Mouse (Mus musculus) heart, adult 2 months (tissue): ENCODE data around the gene Pakap. TPM values are rescaled to one million over a fixed set of nuclear protein-coding genes. Genes with fewer than 3 reads are reported as not detected.
A peak's percentile ranks its signal among the peaks of the same experiment; 100 is the strongest.

Experiments used
- DNase-seq, 2 experiments: peaks; one replicate each; pipeline ENCODE4 v3.0.0; 2021
- H3K27ac ChIP-seq: fragments of 200-600 bp; 2 replicates; pipeline ENCODE4 v1.8.1; 2022
- H3K27me3 ChIP-seq: fragments of 200-500 bp; 2 replicates; pipeline ENCODE4 v1.6.1; 2012; ENCODE audit warnings: mild to moderate bottlenecking, low read length, inconsistent platforms, mixed read lengths; ENCODE audit not compliant: control insufficient read depth, insufficient read depth
- H3K36me3 ChIP-seq: fragments of 200-500 bp; 2 replicates; pipeline ENCODE4 v1.6.1; 2012; ENCODE audit warnings: low read length, inconsistent platforms; ENCODE audit not compliant: control insufficient read depth, insufficient read depth
- H3K4me1 ChIP-seq: fragments of 200-500 bp; 2 replicates; pipeline ENCODE4 v1.6.1; 2011; ENCODE audit warnings: low read length; ENCODE audit not compliant: control insufficient read depth, insufficient read depth
- H3K4me3 ChIP-seq: fragments of 200-600 bp; 2 replicates; pipeline ENCODE4 v1.8.1; 2022
- H3K79me2 ChIP-seq: fragments of 200-500 bp; replicated peaks from 2 replicates; pipeline ENCODE4 v1.6.1; 2012; ENCODE audit warnings: mild to moderate bottlenecking, inconsistent platforms, low read length, moderate library complexity, mixed read lengths; ENCODE audit not compliant: control insufficient read depth, insufficient read depth
- H3K9ac ChIP-seq: fragments of 200-500 bp; 2 replicates; pipeline ENCODE4 v1.6.1; 2012; ENCODE audit warnings: low read depth, mild to moderate bottlenecking, control low read depth, inconsistent platforms, low read length, mixed read lengths
- CTCF ChIP-seq: fragments of 200-600 bp; IDR thresholded peaks from 2 replicates; pipeline ENCODE4 v1.8.1; 2022; ENCODE audit warnings: antibody characterized with exemption, mild to moderate bottlenecking, moderate library complexity
- EP300 ChIP-seq: fragments of 200-500 bp; IDR thresholded peaks from 2 replicates; pipeline ENCODE4 v1.6.1; 2011; ENCODE audit warnings: low read depth, low read length, control low read depth; ENCODE audit not compliant: insufficient read depth
- POLR2A ChIP-seq: fragments of 200-500 bp; IDR thresholded peaks from 2 replicates; pipeline ENCODE4 v1.6.1; 2011; ENCODE audit warnings: mild to moderate bottlenecking, low read depth, low read length, control low read depth; ENCODE audit not compliant: insufficient read depth
- WGBS: fragments of 180-500 bp; shearing (Covaris S2); methylation state at CpG from one replicate; pipeline ENCODE4 v1.1.7; 2018; 5-methylcytosine and 5-hydroxymethylcytosine counted together
- intact Hi-C: fragments of 180-260 bp; cut with DNase I; formaldehyde crosslinking; loops from one replicate; pipeline ENCODE4 v1.15.1; 2025
- polyA plus RNA-seq: library from polyadenylated mRNA; depleted of rRNA; stranded (reverse); fragments of >200 nt; gene quantifications from 2 replicates; pipeline ENCODE4 v1.2.3, GENCODE M21; 2012
- total RNA-seq, 2 experiments: library from RNA; stranded (reverse); gene quantifications; 2 replicates each; pipeline ENCODE4 v1.2.3; 2021

The Pakap gene
- total and polyA plus RNA-seq, 3 experiments: 3.3 to 35.2 (median 33.7) TPM

GRCm38 (mm10) chr4:57575686-57576085, 7.7 kb downstream of the Pakap start:
- 67% methylated on average over 5 of the region's 5 CpGs for WGBS
- TF ChIP-seq CTCF: no peak
- no peak for TF ChIP-seq EP300
- no peak for TF ChIP-seq POLR2A
- H3K27ac ChIP-seq: no peak overlapping the region; the same call in 1 of the 2 replicates
- peaks cover 4% of the 10 kb centered on the region for H3K36me3 ChIP-seq
- no peak overlapping the region for H3K4me3 ChIP-seq
- H3K4me1 ChIP-seq: peaks cover 17% of the 10 kb centered on the region
- no peak overlapping the region for H3K9ac ChIP-seq
- no peaks in the 10 kb centered on the region for H3K27me3 ChIP-seq
- intact Hi-C loops: no loop called here
- H3K79me2 ChIP-seq: peaks cover 5% of the 10 kb centered on the region
- no peak for DNase-seq

- DNase-seq: no peak
- Histone ChIP-seq H3K27ac (no peak overlapping the region; the same call in 1 of the 2 replicates), H3K27me3 (no peaks in the 10 kb centered on the region), H3K36me3 (peaks cover 4% of the 10 kb centered on the region), H3K79me2 (peaks cover 5% of the 10 kb centered on the region), H3K4me3 (no peak overlapping the region), H3K9ac (no peak overlapping the region), H3K4me1 (peaks cover 16% of the 10 kb centered on the region)
- TF ChIP-seq EP300 (no peak), CTCF (no peak), POLR2A (no peak)
- WGBS: 49% methylated on average over 11 of the region's 11 CpGs
- intact Hi-C loops: no loop called here
Measured at GRCm38 (mm10) chr4:57576095-57576494, 8.1 kb downstream of the Pakap start.

GRCm38 (mm10) chr4:57579683-57580082, 11.7 kb downstream of the Pakap start:
- H3K4me1 ChIP-seq: peaks cover 6% of the 10 kb centered on the region
- WGBS: 41% methylated on average over 10 of the region's 10 CpGs
- no peak for TF ChIP-seq POLR2A
- TF ChIP-seq EP300: no peak
- TF ChIP-seq CTCF: no peak
- H3K36me3 ChIP-seq: no peaks in the 10 kb centered on the region; the same call in 1 of the 2 replicates
- H3K27ac ChIP-seq: no peak overlapping the region
- DNase-seq: no peak
- H3K4me3 ChIP-seq: no peak overlapping the region
- no peaks in the 10 kb centered on the region for H3K27me3 ChIP-seq
- H3K9ac ChIP-seq: no peak overlapping the region
- peaks cover 2% of the 10 kb centered on the region for H3K79me2 ChIP-seq
- intact Hi-C loops: no loop called here

- H3K27ac ChIP-seq: peak overlapping the region; percentile 22
- peaks cover 18% of the 10 kb centered on the region for H3K4me1 ChIP-seq
- H3K79me2 ChIP-seq: 0 out of 2 replicates have a peak, but pooled peaks cover 1% of the 10 kb centered on the region
- 64% methylated on average over 6 of the region's 6 CpGs for WGBS
- TF ChIP-seq EP300 (no peak), CTCF (no peak), POLR2A (no peak)
- intact Hi-C loops: no loop called here
- H3K36me3 ChIP-seq: peaks cover 8% of the 10 kb centered on the region
- H3K27me3 ChIP-seq: no peaks in the 10 kb centered on the region
- DNase-seq: no peak
- no peak overlapping the region for H3K9ac ChIP-seq
- no peak overlapping the region for H3K4me3 ChIP-seq
Measured at GRCm38 (mm10) chr4:57585281-57585800, 17.4 kb downstream of the Pakap start.

GRCm38 (mm10) chr4:57586933-57587658, 19.1 kb downstream of the Pakap start:
- H3K79me2 ChIP-seq: 0 out of 2 replicates have a peak, but pooled peaks cover 1% of the 10 kb centered on the region
- no peaks in the 10 kb centered on the region for H3K27me3 ChIP-seq
- H3K4me1 ChIP-seq: peaks cover 19% of the 10 kb centered on the region
- peaks cover 8% of the 10 kb centered on the region for H3K36me3 ChIP-seq
- no peak for DNase-seq
- H3K9ac ChIP-seq: no peak overlapping the region
- WGBS: 15% methylated on average over 7 of the region's 7 CpGs
- H3K4me3 ChIP-seq: no peak overlapping the region
- intact Hi-C loops: no loop called here
- no peak for TF ChIP-seq POLR2A
- 0 out of 2 replicates have a peak, but pooled peaks have one; percentile 27 for TF ChIP-seq EP300
- no peak for TF ChIP-seq CTCF
- H3K27ac ChIP-seq: peak overlapping the region; percentile 58

- H3K36me3 ChIP-seq: peaks cover 8% of the 10 kb centered on the region
- H3K4me1 ChIP-seq: peaks cover 22% of the 10 kb centered on the region
- H3K9ac ChIP-seq: no peak overlapping the region
- 56% methylated on average over 1 of the region's 1 CpGs for WGBS
- H3K79me2 ChIP-seq: peaks cover 1% of the 10 kb centered on the region; the same call in 1 of the 2 replicates
- H3K4me3 ChIP-seq: no peak overlapping the region
- intact Hi-C loops: no loop called here
- no peak for DNase-seq
- peak overlapping the region; percentile 66 for H3K27ac ChIP-seq
- no peak for TF ChIP-seq EP300
- no peak for TF ChIP-seq POLR2A
- TF ChIP-seq CTCF: no peak
- no peaks in the 10 kb centered on the region for H3K27me3 ChIP-seq
Measured at GRCm38 (mm10) chr4:57588356-57588755, 20.4 kb downstream of the Pakap start.
